Mouse (Mus musculus) liver, adult 2 months (tissue): ENCODE data around the gene B4galt5.

Experiments
- CTCF ChIP-seq: fragments of 200-500 bp; IDR thresholded peaks from 2 replicates; pipeline ENCODE4 v1.5.1; 2011; ENCODE audit warnings: low read depth, low read length, control low read depth
- POLR2A ChIP-seq: fragments of 200-500 bp; IDR thresholded peaks from 2 replicates; pipeline ENCODE4 v1.6.1; 2011; ENCODE audit warnings: low read length, control low read depth; ENCODE audit not compliant: insufficient read depth; ENCODE audit errors: extremely low read depth

GRCm38 (mm10) chr2:167250736-167251337 lies 98.1 kb downstream of the B4galt5 start:
- TF ChIP-seq CTCF (no peak), POLR2A (no peak)
